Mouse (Mus musculus): Measurements from ENCODE around the gene Cd44.
A peak's percentile ranks its signal among the peaks of the same experiment; 100 is the strongest.

Gene Cd44

DNA sequence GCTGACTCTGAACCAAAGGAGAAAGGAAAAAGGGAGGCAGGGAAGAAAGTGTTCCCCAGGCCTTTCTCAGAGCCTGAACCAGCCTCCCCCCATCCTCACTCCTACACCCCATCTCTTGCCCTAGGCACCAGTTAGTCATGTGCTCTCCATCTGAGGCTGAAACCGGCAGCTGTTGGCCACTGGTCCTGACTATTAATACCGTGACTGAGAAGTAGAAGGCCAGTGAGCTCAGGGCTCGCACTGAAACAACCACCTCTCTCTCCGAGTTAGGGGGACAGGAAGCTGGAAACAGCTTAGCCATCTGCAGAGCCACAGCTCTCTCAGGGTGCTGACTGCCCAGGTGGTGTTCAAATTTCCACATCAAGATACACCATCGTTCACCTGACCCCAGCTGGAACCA lies 13.2 kb upstream of the Cd44 start:
- no peak for DNase-seq (ENCODE audit: extremely low spot score, low read depth, low spot score)

DNA sequence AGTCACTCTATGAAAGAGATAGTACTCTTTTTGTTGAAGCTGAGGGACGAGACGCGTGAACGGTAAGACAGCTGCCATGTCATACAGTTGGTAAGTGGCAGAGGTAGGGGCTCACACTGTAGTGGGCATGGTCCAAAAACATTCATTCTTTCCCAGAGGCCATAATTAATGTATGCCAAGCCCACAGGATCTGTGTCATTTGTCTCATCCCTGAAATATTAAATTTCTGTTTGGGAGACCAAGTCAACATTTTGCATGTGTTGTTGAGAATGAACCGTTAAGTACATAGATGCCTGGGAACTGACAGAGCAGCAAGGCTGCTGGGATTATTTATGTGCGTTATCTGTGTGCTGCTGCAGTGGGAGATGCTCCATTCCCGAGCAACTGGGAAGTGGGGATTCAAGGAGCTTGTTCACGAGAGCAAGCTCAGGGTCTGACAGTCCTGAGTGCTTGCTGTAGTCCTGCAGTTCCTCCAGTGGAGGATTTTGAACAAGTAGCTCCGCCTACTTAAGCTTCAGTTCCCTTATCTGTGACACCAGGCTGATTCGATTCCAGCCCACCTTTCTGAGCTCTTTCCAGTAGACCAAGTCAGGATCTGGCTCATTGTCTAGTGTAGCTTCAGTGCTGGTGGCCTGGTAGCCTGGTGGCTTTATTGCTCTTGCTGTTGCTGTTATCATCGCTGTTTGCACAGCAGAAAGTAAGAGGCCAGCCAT lies 12.5 kb upstream of the Cd44 start:
- DNase-seq (ENCODE audit: extremely low spot score, low read depth, low spot score): no peak

DNA sequence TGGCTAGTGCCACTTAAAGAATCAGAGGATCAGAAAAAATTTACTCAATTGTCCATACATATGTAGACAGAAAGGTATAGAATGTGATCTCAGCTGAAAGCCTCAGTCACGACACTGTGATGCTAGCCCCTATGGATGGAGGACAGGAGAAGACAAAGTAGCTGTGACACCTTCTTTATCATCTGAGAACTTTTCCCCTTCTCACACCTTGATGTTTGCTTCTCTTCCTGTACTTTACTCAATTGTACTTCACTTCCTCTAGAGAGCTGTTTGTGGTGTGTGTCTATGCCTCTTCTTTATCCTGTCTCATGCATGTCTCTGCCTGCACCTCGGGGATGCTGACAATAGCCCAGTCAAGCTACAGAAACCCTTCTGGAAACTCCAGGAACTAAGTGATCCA lies 11.5 kb upstream of the Cd44 start:
- DNase-seq (ENCODE audit: extremely low spot score, low read depth, low spot score): no peak

DNA sequence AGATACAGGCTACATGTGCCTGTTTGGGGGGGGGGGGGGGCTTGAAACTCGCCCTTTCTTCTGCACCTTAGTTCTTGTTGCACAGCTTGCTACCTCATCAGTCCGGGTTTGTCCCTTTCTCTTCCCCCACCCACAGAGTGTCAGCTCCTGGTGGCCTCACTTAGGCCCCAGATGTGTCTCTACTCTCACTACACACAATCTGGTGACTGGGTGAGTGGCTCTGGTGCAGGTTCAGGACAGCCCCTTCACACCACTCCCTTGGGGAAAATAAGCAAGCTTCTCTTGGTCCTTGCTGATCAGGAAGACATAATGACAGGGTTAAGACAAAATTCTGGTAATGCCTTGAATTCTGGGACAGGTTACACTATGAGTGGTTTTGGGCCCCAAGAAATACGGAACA lies 11.0 kb upstream of the Cd44 start:
- DNase-seq (ENCODE audit: extremely low spot score, low read depth, low spot score): no peak

DNA sequence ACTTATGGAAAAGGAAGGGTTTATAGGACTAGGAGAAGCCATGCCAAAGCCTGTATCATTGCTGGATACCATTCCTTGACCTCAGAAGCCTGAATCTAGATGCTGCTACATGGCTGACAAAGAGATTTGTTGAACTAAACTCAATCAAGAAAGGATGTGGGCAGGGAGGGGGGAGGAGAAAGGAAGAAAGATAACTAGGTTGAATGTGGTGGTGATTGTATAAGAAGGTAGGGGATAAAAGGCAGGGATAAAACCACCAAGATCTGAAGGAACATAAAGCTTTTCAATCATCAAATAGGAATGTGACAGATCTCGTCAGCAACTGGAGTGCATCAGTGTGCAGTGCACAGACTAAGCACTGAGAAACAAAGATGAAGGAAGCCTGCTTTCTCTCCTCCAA lies 7.9 kb upstream of the Cd44 start:
- DNase-seq (ENCODE audit: extremely low spot score, low read depth, low spot score): no peak

DNA sequence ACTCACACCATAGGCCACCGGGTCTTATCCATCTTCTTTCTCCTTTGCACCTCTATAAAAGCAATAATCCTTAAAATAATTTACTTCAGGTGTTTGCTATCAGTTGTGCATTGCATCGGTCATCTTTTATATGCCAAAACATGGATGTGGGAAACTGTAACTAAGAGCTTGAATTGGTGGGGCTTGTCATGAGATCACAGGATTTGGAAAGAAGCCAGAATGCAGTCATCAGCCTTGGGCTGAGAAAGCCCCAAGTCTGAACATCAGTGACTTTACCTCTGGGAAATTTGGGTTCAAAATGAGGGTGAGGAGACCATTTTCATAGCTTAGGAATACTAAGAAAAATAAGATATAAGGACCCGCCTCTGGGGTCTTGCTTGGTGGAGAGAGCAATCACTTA lies 4.1 kb upstream of the Cd44 start:
- DNase-seq (ENCODE audit: extremely low spot score, low read depth, low spot score): no peak

DNA sequence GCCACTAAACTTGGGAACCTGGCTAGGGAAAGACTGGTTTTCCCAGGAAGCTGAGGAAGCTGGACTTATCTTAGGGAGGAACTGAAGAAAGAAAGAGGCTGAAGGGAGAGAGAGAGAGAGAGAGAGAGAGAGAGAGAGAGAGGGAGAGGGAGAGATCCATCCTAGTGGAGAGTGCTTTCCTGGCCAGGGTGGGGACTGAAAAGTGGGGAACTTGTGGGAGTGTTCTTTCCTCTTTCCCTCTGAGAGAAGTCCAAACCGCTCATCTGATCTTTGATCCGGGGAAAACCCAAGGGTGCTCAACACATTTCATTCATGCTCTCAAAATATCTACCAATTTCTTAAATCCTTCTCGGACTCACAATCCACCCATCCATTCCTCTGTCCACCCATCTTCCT lies 361 bp upstream of the Cd44 start:
- DNase-seq (ENCODE audit: extremely low spot score, low read depth, low spot score): no peak

DNA sequence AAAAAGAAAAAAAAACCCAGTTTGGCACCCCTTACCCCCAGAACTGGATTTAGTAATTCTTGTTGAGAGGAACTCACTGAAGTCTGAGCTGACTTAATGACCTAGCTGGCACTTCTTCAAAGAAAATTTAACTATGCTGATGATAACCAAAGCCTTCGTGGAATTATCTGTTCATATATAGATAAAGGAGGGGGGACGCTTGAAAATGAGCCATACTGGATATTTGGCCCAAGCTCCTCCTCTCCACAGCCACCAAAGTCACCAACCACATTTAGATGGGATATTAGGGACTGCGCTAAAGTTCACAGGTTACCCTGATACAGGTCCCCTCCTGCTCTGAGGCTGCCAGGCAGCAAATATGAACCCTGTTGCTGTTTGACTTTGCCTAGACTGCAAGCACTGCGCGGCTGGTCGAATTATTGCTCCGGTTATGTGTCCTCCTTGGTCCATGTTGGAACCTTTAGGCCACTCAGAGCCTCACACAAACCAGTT lies 1.2 kb downstream of the Cd44 start:
- DNase-seq (ENCODE audit: extremely low spot score, low read depth, low spot score): no peak

DNA sequence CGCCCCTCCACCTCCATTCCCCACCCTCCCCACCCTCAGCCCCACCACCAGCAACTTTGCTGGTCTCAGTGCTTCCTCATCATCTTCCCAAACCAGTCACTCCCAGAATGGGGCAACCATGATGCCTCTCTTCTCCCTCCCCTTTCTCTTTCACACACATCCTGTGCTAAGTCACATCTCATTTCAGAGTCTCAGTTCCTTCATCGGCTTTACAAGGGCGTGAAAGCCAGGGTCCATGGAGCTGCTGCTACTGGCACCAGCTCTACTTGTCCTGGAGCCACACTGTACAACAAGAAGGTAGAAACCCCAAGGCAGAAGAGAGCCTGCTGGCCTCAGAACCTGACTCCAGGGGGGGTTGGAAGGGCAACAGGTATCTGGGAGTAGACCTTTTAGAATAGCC lies 2.2 kb downstream of the Cd44 start:
- no peak for DNase-seq (ENCODE audit: extremely low spot score, low read depth, low spot score)

DNA sequence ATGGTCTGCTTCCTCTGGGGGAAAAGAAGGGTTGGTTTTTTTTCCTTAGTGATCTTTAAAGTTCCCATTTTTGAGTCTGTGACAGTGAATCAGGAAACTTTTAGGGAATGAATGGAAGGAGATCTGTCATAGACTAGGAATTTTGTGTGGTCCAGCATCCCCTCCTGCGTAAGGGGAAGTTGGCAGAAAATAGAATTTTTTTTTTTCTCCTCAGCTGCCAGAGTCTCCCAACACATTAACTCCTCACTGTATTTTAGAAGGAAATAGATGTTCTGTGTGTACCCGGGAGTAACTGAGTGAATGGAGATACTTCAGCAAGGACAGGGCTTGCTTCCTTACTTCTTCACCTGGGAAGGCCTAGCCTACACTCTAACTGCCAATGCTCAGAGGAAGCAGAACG lies 2.9 kb downstream of the Cd44 start:
- no peak for DNase-seq (ENCODE audit: extremely low spot score, low read depth, low spot score)

DNA sequence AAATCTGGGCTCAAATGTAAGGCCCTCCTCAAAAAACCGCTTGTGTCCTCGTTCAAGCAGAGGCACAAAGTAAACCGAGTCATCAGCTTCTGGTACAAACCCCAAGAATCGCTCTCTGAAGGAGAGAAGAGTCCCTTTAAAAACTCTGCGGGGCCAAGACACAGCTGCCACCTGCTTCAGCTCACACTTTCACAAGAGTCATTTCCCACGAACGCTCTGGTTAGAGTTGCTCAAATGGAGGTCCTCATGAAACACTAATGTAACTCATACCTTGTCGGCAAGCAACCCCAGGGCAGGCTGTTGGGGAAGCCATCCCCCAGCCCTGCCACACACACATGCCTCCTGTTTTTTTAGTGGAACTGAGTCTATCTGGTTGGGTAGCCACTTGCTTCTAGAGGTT lies 5.3 kb downstream of the Cd44 start:
- DNase-seq (ENCODE audit: extremely low spot score, low read depth, low spot score): no peak

DNA sequence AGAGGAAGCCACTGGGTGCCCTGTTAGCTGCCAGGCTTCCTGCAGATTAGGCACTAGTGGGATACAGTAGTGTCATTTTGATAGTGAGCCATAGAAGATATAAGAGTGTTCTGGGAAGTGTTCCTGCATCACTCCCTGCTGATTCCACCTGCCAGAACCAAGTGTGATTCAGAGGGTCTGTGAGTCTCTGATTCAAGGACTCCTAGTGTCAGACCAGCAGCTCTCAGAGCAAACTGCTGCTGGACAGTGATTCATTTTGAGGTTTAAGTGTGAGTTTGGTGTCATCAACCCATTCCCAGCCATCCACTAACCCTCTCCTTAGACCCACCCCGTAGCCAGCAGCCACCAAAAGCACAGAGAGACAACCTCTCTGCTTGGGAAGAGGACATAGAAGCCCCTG lies 6.3 kb downstream of the Cd44 start:
- no peak for DNase-seq (ENCODE audit: extremely low spot score, low read depth, low spot score)

DNA sequence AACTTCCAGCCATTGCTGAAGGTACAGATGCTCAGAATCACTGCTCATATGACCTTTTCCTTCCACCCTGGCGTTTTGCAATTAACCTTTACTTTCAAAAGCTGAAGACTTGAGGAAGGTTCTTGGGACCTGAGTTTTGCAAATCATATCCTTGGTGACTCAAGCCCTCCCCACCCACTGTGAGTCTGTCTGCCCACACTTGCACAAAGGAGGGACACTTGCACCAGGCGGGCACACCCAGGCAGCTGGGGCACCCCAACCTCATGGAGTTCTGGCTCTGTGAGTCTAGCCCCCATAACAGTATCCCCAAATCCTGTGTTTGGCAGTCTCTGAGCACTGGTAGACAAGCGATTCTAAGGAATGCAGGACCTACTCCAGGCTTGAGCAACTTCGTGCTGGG lies 6.7 kb downstream of the Cd44 start:
- DNase-seq (ENCODE audit: extremely low spot score, low read depth, low spot score): no peak

DNA sequence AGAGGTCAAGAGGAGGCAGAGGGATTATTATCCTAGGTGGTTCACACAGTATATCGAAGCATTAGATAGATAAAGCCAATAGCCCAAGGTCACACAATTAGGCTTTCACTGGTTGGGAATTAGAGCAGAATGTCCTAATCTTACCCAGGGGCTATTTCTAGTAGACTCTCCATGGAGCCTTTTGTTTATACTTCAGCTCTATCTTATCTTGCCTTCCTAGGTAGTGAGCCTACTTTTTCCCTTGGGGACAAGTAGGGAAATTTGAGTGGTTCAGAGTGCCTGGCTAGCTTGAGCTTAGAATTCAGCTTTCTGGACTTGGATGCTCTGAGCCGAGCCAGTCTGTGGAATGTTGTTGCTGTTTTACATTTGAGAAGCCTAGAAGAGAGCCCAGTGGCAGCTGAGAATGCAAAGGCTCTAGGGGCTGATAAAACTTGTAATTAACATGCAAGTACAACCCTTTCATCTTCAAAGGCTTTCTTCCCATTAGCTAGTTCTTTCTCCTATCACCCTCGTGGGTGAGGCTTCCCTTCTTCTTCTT lies 12.7 kb downstream of the Cd44 start:
- DNase-seq (ENCODE audit: extremely low spot score, low read depth, low spot score): no peak

DNA sequence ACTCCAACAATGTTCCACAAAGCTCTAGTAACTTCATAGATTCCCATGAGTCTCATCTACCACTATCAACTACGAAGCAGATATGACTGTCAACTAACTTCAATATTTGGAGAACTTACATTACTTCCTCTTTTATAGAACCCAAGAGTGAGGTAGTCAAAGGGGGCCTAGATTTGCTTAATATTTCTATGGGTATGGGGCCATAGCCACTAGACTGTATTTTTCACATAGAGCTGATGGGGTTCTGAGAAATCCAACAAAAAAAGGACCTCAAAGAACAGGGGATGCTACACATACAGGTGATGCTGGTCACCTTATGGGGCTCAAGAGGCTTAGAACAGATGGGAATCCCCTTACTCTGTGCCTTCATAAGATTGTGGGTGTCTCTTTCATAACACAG lies 14.3 kb downstream of the Cd44 start:
- DNase-seq (ENCODE audit: extremely low spot score, low read depth, low spot score): no peak

DNA sequence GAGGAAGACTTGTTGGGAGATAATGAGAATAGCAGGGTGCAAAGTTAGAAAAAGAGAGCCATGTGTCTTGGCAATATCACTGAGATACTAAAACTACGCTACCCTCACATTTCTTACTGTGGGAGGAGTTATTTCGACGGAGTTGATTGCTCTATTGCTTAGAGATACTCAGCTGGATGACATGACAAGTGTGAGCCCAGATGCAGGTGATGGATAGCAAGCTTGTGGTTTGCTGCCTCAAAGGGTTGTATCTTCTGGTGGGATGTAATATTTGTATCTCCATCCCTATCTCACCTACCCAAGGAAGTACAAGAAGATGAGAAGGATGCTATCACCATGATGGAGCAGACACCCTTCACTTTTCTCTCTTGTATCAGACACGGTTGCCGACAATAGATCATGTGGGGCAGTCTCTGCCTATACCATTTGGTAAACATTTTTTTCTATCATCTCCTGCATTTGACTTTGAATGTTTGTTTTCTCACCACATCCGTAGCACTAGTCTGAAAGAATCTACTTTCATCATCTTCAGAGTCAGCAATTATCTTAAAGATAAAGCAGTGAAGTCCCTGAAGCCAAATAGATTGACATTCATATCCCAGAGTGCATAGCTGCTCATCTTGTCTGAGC lies 15.0 kb downstream of the Cd44 start:
- DNase-seq (ENCODE audit: extremely low spot score, low read depth, low spot score): no peak

DNA sequence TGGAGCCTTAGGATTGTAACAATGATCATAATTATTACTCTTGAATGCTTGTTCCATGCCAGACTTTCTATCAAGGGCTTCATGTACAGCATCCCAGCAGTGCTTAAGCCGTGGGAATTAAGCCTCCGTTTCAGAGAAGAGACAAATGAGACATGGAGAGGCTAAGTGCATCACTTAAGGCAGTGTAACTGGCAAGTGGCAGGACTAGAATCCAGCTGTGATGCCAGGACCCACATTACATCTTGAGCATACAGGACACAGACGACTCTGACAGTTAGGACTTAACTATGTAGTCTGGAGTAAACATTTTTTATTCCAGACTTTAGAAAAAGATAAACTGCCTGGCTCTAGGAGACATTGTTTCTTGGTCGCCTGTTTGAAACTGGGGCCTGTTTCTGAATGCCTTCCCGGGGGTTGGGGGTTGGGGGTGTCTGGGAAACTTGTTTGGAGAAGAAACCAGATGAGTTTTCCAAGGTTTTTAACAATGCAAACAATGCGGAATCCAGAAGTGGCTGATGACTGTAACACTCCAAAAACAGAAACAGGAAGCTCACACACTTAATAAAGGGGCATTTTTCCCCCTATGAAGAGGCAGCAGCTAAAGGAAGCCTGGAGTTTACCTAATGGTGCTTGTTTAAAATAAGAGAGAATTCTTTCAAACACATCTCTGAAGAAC lies 18.7 kb downstream of the Cd44 start:
- no peak for DNase-seq (ENCODE audit: extremely low spot score, low read depth, low spot score)

DNA sequence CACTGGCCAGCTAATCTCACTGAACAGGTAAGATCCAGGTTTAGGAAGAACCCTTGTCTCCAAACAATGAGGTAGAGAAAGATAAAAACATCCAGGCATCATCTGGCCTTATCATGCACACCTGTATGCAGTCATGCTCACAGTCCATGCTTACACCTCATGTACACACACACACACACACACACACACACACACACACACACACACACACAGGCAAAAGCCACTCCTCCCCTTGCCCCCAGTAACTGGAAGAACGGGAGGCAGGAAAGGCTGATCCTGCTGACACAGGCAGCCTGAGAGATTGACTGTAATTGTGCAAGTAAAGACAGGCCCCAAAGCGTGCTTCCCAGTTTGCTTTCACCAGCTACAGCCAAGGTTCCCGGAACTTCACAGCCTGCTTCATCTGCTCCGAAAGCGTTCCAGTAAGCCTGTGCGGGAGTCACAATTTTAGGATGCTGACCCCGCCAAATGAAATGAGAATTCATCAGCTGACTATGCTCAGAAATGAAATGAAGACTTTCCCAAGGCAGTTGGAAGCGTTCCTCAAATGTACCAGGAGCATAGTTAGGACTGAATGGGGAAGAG lies 19.4 kb downstream of the Cd44 start:
- DNase-seq (ENCODE audit: extremely low spot score, low read depth, low spot score): no peak

DNA sequence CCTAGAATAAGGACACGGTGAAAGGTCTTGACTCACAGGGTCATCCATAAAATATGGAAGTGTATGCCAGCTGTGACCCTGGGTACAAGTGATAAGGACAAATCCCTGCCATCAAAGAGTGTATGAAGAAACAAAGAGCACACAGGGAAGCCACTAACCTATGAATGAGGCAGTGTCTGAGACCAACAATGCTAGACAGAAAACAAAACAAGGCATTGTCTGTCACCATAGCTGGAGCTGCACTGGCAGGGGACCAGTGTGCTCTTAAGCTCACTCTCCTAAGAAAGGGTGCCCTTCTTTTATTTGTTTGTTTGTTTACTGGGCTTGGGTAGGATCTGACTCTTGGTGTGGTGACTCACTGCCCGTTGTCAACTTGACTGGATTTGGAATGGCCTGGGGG lies 23.0 kb downstream of the Cd44 start:
- DNase-seq (ENCODE audit: extremely low spot score, low read depth, low spot score): no peak

DNA sequence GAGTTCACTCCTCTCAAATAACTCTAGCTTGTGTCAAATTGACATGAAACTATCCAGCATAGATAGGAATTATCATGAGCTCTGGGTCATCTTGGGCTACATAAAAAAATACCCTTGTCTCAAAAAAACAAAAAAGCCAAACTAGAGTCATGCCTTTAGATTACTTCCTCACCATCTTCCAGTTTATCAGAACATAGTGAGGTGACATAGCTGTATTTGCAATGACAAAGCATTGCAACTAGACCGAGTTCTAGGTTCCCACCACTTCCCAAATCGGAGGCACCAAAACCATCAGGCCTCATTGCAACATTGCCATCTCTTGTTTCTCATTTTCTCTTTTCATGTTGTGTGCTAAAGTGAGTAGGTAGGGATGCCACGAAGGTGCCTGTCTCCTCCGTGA lies 24.0 kb downstream of the Cd44 start:
- DNase-seq (ENCODE audit: extremely low spot score, low read depth, low spot score): no peak

DNA sequence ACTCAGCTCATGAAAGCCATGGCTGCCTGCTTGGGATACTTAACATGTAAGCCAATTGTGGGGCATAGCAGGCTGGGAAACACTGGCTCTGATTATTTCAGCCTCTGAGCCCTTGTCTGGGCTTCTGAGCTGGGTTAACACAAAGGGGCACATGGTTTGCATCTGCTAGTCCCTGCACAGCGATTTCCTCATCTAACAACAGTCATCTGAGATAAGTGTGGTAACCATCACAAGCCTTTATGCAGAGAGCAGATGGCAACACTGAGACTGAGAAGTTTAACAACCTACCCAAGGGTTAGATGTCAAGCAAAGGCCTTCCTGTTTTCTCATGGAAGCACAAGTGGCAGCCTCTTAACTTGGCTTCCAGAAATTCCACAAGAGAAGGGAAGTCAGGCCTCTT lies 25.3 kb downstream of the Cd44 start:
- DNase-seq (ENCODE audit: extremely low spot score, low read depth, low spot score): no peak

DNA sequence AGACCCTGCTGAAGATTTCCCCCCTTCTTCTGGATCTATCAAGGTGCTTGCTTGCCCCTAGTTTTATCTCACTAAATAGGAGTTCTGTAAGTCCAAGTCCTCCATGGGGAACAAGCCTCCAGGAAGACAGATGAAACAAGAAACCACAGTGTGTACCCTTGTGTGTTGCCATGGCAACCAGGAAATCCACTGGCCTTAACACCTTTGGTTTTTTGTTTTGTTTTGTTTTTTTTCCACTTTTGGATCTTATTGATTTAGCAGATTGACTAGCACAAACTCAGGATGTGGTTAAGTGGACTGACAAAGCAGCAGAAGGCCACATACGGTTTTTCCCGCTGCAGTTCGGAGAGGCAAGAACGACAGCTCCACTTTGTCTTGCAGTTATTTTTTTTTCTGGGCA lies 27.6 kb downstream of the Cd44 start:
- peak; percentile 67 for DNase-seq (ENCODE audit: extremely low spot score, low read depth, low spot score)

All from hindlimb bud, embryonic 11.5 days (tissue).